Mouse (Mus musculus): ENCODE measurements around the gene Ints11. TPM values are rescaled to one million over a fixed set of nuclear protein-coding genes. Genes with fewer than 3 reads are reported as not detected.

Gene Ints11
- total and polyA plus RNA-seq, 2 experiments, result 13.6 to 20.9 TPM

GRCm38 (mm10) chr4:155883587-155883986, 14.2 kb downstream of the Ints11 start:
- H3K4me1 ChIP-seq (ENCODE audit: control insufficient read depth, insufficient read depth, low read length), result no peaks in the 10 kb centered on the region
- peak overlapping the region; percentile 17; the same call in 1 of the 2 replicates for H3K9ac ChIP-seq (ENCODE audit: low read depth, low read length)
- WGBS, result 78% methylated on average over 3 of the region's 3 CpGs
- no peaks in the 10 kb centered on the region for H3K27me3 ChIP-seq (ENCODE audit: control insufficient read depth, insufficient read depth, low read length)
- no peaks in the 10 kb centered on the region for H3K79me2 ChIP-seq (ENCODE audit: control insufficient read depth, insufficient read depth, low read length)
- no peak overlapping the region for H3K4me3 ChIP-seq (ENCODE audit: insufficient read depth, low read depth, low read length)
- H3K36me3 ChIP-seq (ENCODE audit: control insufficient read depth, insufficient read depth, low read length), result peaks cover 14% of the 10 kb centered on the region; the same call in 1 of the 2 replicates
- TF ChIP-seq POLR2A (IDR thresholded peaks at IDR 0.05; ENCODE audit: extremely low read depth, insufficient read depth, low read length) (no peak), CTCF (IDR thresholded peaks at IDR 0.05; ENCODE audit: low read depth, low read length) (no peak)
- DNase-seq (ENCODE audit: extremely low read depth, low read depth, low spot score), result no peak
- peak overlapping the region; percentile 38; the same call in 1 of the 2 replicates for H3K27ac ChIP-seq (replicated peaks; ENCODE audit: insufficient read depth, low read depth, low read length)

GRCm38 (mm10) chr4:155886330-155886729, 17.0 kb downstream of the Ints11 start:
- Histone ChIP-seq H3K9ac (ENCODE audit: low read depth, low read length) (no peak overlapping the region), H3K79me2 (ENCODE audit: control insufficient read depth, insufficient read depth, low read length) (no peaks in the 10 kb centered on the region), H3K36me3 (ENCODE audit: control insufficient read depth, insufficient read depth, low read length) (peaks cover 14% of the 10 kb centered on the region; the same call in 1 of the 2 replicates), H3K27me3 (ENCODE audit: control insufficient read depth, insufficient read depth, low read length) (no peaks in the 10 kb centered on the region), H3K4me3 (ENCODE audit: insufficient read depth, low read depth, low read length) (no peak overlapping the region), H3K4me1 (ENCODE audit: control insufficient read depth, insufficient read depth, low read length) (no peaks in the 10 kb centered on the region), H3K27ac (replicated peaks; ENCODE audit: insufficient read depth, low read depth, low read length) (no peak overlapping the region)
- WGBS, result 91% methylated on average over 5 of the region's 5 CpGs
- DNase-seq (ENCODE audit: extremely low read depth, low read depth, low spot score), result no peak
- TF ChIP-seq POLR2A (IDR thresholded peaks at IDR 0.05; ENCODE audit: extremely low read depth, insufficient read depth, low read length) (no peak), CTCF (IDR thresholded peaks at IDR 0.05; ENCODE audit: low read depth, low read length) (no peak)

- peaks cover 14% of the 10 kb centered on the region; the same call in 1 of the 2 replicates for H3K36me3 ChIP-seq (ENCODE audit: control insufficient read depth, insufficient read depth, low read length)
- H3K79me2 ChIP-seq (ENCODE audit: control insufficient read depth, insufficient read depth, low read length), result no peaks in the 10 kb centered on the region
- no peak overlapping the region for H3K9ac ChIP-seq (ENCODE audit: low read depth, low read length)
- no peak for TF ChIP-seq CTCF (IDR thresholded peaks at IDR 0.05; ENCODE audit: low read depth, low read length)
- no peak for TF ChIP-seq POLR2A (IDR thresholded peaks at IDR 0.05; ENCODE audit: extremely low read depth, insufficient read depth, low read length)
- no peak for DNase-seq (ENCODE audit: extremely low read depth, low read depth, low spot score)
- H3K27ac ChIP-seq (replicated peaks; ENCODE audit: insufficient read depth, low read depth, low read length), result no peak overlapping the region
- H3K4me3 ChIP-seq (ENCODE audit: insufficient read depth, low read depth, low read length), result no peak overlapping the region
- H3K4me1 ChIP-seq (ENCODE audit: control insufficient read depth, insufficient read depth, low read length), result no peaks in the 10 kb centered on the region
- no peaks in the 10 kb centered on the region for H3K27me3 ChIP-seq (ENCODE audit: control insufficient read depth, insufficient read depth, low read length)
- 94% methylated on average over 10 of the region's 10 CpGs for WGBS
These were observed 18.3 kb downstream of the Ints11 start for GRCm38 (mm10) chr4:155887674-155888073.

- Histone ChIP-seq H3K36me3 (ENCODE audit: control insufficient read depth, insufficient read depth, low read length) (peaks cover 14% of the 10 kb centered on the region; the same call in 1 of the 2 replicates), H3K79me2 (ENCODE audit: control insufficient read depth, insufficient read depth, low read length) (peaks cover 3% of the 10 kb centered on the region; the same call in 1 of the 2 replicates), H3K27ac (replicated peaks; ENCODE audit: insufficient read depth, low read depth, low read length) (no peak overlapping the region), H3K4me3 (ENCODE audit: insufficient read depth, low read depth, low read length) (no peak overlapping the region), H3K9ac (ENCODE audit: low read depth, low read length) (no peak overlapping the region), H3K27me3 (ENCODE audit: control insufficient read depth, insufficient read depth, low read length) (no peaks in the 10 kb centered on the region), H3K4me1 (ENCODE audit: control insufficient read depth, insufficient read depth, low read length) (peaks cover under 1% of the 10 kb centered on the region; the same call in 1 of the 2 replicates)
- TF ChIP-seq CTCF (IDR thresholded peaks at IDR 0.05; ENCODE audit: low read depth, low read length), result no peak
- TF ChIP-seq POLR2A (IDR thresholded peaks at IDR 0.05; ENCODE audit: extremely low read depth, insufficient read depth, low read length), result no peak
- 96% methylated on average over 9 of the region's 9 CpGs for WGBS
- no peak for DNase-seq (ENCODE audit: extremely low read depth, low read depth, low spot score)
These were observed 18.8 kb downstream of the Ints11 start for GRCm38 (mm10) chr4:155888181-155888580.

- Histone ChIP-seq H3K27ac (replicated peaks; ENCODE audit: insufficient read depth, low read depth, low read length) (no peak overlapping the region), H3K36me3 (ENCODE audit: control insufficient read depth, insufficient read depth, low read length) (peaks cover 14% of the 10 kb centered on the region; the same call in 1 of the 2 replicates), H3K79me2 (ENCODE audit: control insufficient read depth, insufficient read depth, low read length) (peaks cover 4% of the 10 kb centered on the region; the same call in 1 of the 2 replicates), H3K4me1 (ENCODE audit: control insufficient read depth, insufficient read depth, low read length) (peaks cover 3% of the 10 kb centered on the region; the same call in 1 of the 2 replicates), H3K27me3 (ENCODE audit: control insufficient read depth, insufficient read depth, low read length) (no peaks in the 10 kb centered on the region), H3K9ac (ENCODE audit: low read depth, low read length) (no peak overlapping the region), H3K4me3 (ENCODE audit: insufficient read depth, low read depth, low read length) (no peak overlapping the region)
- DNase-seq (ENCODE audit: extremely low read depth, low read depth, low spot score), result no peak
- TF ChIP-seq CTCF (IDR thresholded peaks at IDR 0.05; ENCODE audit: low read depth, low read length) (no peak), POLR2A (IDR thresholded peaks at IDR 0.05; ENCODE audit: extremely low read depth, insufficient read depth, low read length) (no peak)
- WGBS, result 95% methylated on average over 5 of the region's 5 CpGs
These were observed 20.0 kb downstream of the Ints11 start for GRCm38 (mm10) chr4:155889316-155889715.

DNA sequence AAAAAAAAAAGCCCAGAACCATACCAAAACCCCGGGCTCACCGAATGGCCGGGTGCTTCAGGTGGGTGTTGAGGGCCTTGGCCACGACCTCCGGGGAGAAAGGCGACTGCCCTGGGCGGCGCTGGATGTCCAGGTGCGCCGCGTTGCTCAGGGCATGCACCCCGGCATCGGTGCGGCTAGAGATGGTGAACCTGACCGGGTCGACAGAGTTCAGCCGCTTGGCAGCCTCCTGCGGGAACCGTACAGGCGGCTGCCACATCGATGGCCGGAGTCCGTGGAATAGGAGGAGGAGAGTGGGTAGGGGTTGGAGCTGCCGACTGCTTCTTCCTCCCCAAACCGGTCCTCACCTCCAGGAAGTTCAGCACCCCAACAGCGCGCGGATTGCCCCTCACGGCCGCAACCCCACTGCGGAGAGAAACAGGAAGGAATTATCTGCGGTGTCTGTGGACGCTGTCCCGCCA, 21.7 kb downstream of the Ints11 start:
- Histone ChIP-seq H3K9ac (ENCODE audit: low read depth, low read length) (peak overlapping the region; percentile 79), H3K36me3 (ENCODE audit: control insufficient read depth, insufficient read depth, low read length) (peaks cover 8% of the 10 kb centered on the region; the same call in 1 of the 2 replicates), H3K27me3 (ENCODE audit: control insufficient read depth, insufficient read depth, low read length) (no peaks in the 10 kb centered on the region), H3K4me3 (ENCODE audit: insufficient read depth, low read depth, low read length) (peak overlapping the region; percentile 87), H3K79me2 (ENCODE audit: control insufficient read depth, insufficient read depth, low read length) (peaks cover 8% of the 10 kb centered on the region; the same call in 1 of the 2 replicates), H3K4me1 (ENCODE audit: control insufficient read depth, insufficient read depth, low read length) (peaks cover 3% of the 10 kb centered on the region; the same call in 1 of the 2 replicates), H3K27ac (replicated peaks; ENCODE audit: insufficient read depth, low read depth, low read length) (peak overlapping the region; percentile 30; the same call in 1 of the 2 replicates)
- under 1% methylated on average over 34 of the region's 34 CpGs for WGBS
- peak; percentile 41 for DNase-seq (ENCODE audit: extremely low read depth, low read depth, low spot score)
- TF ChIP-seq POLR2A (IDR thresholded peaks at IDR 0.05; ENCODE audit: extremely low read depth, insufficient read depth, low read length) (no peak), CTCF (IDR thresholded peaks at IDR 0.05; ENCODE audit: low read depth, low read length) (no peak)

Data from liver, adult 2 months (tissue).